Mouse (Mus musculus) spleen, embryonic (tissue): ENCODE measurements around the gene Fance.
"Not testable (repeated sequence)": the region's sequence is repeated elsewhere in the genome, so short reads cannot be mapped to it uniquely, and the experiment has no call there.

Experiments
- CTCF ChIA-PET: fragments of 350-600 bp; sonication (Branson Sonifier 250); formaldehyde crosslinking; loops from one replicate; lab custom pipeline; 2022; lab: Charles Lee

The Fance gene

DNA sequence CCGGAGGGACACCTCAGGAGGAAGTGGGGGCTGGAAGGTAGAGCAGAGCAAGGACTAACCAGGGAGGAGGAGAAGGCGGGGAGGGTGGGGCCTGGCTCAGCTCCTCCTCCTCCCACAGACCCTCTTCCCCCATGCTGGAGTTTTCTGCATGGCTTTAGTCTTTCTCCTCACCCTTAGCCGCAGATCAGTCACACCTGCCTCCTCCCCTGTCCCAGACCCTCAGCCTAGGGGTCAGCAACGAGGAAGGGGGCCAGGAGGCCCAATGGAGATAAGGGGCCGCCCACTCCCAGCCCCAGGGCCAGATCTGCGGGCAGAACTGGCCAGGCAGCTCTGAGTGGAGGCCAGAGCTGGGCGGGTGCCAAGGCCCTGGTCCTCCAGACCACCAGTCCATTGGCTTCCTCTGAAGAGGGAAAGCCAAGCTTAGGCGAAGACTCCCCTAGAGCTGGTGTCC, 32.0 kb downstream of the Fance start:
- CTCF ChIA-PET, result no interaction called here

GRCm38 (mm10) chr17:28345882-28346281, 32.6 kb downstream of the Fance start:
- CTCF ChIA-PET, result no interaction called here

GRCm38 (mm10) chr17:28347327-28347726, 34.0 kb downstream of the Fance start:
- CTCF ChIA-PET, result no interaction called here

GRCm38 (mm10) chr17:28348211-28348610, 34.9 kb downstream of the Fance start:
- CTCF ChIA-PET, result no interaction called here

GRCm38 (mm10) chr17:28349264-28349880, 36.1 kb downstream of the Fance start:
- CTCF ChIA-PET, result no interaction called here

DNA sequence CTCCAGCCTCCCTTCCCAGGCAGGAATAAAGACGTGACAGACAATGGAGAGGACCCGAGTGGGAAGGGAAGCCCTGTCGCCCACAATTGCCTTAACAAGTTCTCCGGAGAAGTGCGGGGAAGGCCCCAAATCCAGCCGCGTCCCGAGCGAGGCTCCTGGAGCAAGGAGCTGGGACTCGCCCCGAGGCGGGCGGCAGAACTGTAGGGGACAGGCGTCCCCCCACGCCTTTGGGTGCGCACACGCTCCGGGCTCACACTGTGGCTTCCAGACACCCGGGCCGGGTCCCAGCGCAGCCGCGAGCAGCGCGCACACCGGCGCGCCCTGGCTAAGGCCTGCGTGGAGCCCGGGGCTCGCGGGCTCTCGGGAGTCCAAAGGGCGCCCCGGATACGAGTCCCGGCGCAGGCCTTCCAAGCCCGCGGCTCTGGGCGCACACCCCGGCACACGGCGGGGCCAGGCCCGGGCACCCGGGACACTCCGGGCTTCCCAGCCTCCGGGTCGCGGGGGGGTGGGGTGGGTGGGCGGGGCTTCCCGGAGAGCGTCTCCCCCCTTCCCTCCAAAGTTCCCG, 36.7 kb downstream of the Fance start:
- CTCF ChIA-PET, result no interaction called here

DNA sequence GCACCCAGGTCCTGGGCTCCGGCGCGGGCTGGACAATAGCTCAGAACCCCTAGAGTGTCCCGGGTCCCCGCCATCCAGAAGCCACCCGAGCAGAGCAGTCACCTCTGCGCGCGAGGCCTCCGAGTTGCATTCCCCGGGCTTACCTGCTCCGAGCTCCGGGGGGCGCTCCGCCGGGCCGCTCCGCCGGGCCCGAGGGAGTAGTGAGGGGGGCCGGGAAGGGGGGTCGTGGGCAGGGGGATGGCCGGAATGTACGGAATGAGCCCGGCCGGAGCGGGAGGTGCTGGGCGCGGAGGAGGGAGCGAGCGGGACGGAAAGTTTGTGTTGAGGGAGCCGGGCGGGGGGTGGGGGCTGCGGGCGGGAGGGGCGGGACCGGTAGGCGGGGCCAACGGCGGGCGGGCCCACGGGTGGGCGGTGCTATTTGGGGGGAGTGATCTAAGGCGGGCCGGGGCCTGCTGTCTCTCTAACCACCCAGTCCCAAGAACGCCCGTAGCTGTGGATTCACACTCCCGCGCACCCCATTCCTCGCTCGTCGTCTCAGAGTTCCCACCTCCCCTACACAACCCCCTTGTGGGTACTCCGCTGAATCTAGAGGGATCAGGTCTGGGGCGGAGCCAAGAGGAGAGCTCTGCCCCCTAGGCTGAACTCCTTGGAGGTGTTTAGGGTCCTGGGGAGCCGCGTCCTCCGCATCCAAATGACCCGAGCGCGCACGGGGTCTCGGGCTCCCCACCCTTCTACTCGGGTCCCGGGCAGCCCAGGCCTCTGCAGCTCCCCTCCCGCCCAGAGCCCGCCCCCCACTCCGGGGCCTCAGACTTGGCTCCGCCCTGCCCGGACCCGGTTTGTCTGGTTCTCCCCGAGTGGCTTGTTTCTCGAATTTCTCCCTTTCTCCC, 37.4 kb downstream of the Fance start, which contains the start of gene Tead3:
Gene Tead3 (minus strand): TSS at position 352 of the 887 bp plus-strand sequence.
- CTCF ChIA-PET, result no interaction called here

DNA sequence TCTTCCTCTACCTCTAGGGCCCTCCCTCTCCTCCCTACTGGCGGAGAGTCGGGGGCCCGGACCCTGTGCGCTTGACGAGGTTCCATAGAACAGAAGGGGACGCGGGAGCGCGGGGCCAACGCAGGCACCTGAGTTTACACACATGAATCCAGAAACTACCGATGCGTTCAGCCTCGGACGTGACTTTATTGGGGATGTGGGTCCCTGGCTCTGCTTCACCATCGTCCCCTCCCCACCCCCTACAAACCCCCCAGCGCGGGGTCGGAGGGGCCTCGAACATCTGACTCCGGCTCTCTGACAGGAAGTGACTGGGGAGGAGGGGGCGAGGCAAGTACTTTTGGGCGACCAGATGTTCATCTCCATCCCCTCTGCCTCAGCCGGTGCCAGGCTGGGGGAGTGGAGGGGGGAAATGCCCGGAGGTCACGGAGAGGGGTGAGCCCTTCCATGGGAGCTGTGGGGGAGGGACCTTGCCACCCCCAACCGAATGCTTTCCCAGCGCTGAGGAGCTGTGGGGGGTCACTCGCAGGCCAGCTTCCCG, 38.1 kb downstream of the Fance start:
- CTCF ChIA-PET, result no interaction called here

GRCm38 (mm10) chr17:28352018-28352417, 38.7 kb downstream of the Fance start:
- CTCF ChIA-PET, result no interaction called here

DNA sequence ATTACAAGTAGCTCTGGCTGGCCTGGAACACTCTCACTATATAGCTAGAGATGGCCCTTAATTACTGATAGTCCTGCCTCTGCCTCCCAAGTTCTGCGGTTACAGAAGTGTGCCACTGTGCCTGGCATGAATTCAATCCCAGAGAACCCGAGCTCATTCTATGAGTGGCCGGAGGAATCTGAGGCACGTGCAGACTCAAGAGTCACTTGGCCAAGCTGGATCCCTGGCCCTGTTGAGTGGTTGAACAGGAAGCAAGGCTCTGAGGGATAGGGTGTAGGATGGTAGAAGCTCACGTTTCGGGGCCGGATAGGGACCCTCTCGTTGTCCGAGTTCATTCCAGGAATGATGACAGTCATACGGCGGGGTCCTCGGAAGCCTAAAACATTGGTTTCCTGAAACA, 42.6 kb downstream of the Fance start:
- CTCF ChIA-PET, result no interaction called here

DNA sequence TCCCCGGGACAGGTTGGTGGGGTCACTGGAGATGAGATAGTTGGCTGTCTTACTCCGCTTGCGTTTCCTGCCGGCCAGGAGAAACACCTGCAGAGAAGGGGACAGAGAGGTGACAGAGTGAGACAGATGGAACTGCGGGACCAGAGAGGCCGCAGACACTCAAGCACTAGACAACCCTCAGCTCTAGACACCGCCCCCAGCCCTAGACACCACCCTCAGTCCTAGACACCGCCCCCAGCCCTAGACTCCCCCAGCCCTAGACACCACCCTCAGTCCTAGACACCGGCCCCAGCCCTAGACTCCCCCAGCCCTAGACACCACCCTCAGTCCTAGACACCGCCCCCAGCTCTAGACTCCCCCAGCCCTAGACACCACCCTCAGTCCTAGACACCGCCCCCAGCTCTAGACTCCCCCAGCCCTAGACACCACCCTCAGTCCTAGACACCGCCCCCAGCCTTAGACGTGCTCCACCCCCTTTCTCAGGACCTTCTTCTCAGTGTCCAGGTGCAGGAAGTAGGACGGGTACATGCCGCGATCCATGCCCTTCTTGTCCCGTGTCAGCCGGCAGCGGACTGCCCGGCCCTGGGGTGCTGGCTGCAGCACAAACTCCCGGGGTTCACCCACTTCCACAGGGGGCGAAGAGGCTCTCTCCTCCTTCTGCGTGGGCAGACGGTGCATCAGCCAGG, 45.4 kb downstream of the Fance start:
- CTCF ChIA-PET, result not testable (repeated sequence)

DNA sequence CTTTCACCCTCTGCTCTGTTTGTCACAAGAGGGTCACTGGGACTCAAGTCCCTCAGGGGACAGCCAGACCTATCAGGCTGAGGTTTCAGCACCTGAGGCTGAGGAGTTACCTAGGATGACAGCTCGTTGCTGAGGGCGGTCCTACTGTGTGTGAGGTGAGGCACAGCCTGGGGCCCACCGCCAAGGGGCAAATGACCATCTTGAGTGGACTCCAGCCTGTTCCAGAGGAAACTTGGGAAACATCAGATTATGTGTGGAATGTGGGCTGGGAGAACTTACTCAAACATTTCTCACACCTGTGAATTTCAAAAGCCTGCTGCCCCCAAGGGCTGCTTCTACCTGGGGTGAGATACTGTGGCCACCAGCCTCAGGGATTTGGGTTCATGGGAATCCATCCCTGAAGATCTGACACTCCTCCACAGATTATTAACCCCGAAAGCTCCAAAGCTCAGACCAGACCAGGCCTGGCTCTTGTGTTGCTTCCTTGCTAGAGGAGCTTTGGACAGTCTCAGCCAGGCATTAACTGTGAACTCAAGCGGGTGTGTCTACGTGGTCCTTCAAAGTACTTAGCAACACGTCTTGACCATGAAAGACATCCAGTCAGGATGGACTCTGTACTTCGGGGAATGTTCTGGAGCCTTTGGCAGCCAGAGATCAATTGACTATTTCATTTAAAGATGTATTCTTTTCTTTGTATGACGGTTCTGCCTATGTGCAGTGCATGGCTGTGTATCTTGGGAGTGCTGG, 47.4 kb downstream of the Fance start:
- CTCF ChIA-PET, result no interaction called here

GRCm38 (mm10) chr17:28361921-28362652, 48.8 kb downstream of the Fance start:
- CTCF ChIA-PET, result no interaction called here

DNA sequence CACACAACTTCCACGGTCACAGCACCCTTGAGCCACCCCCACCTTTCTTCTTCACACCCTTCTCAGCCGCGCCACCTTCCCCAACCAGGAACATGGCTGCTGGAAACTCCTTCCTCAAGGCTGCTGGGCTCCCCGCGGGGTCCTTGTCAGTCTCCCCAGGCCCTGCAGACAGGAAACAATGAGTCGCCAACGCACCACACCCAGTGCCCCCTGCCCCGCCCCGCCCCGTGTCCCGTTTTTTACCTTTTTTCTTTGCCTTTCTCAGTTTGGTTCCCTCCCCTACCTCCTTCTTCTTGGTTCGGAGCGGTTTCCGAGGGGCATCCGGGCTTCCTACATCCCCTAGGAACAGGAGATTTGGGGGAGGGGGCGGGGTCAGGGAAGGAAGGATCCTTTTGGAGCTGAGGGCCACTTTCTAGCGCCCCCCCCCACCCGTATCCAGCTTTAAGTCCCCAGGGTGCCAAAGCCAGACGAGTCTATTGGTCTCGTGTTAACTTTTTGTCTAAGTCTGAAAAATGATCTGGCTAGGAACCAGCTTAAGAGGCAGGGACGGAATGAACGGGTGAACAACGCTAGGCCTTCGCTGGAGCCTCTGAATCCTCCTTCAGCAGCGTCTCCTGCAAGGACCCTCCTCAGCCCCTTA, 49.5 kb downstream of the Fance start:
- CTCF ChIA-PET, result interaction anchor here (0.6 kb wide), 1 partner anchor 271 kb away, joined by 9 read pairs; no protein-coding TSS in a partner anchor

- CTCF ChIA-PET, result interaction anchor here (0.6 kb wide), 2 partner anchors 127 to 270 kb away, joined by 3 to 9 read pairs; no protein-coding TSS in a partner anchor
Measured at GRCm38 (mm10) chr17:28363507-28363906, 50.2 kb downstream of the Fance start.

GRCm38 (mm10) chr17:28365122-28365521, 51.8 kb downstream of the Fance start, which contains the start of gene Tulp1:
TSS of gene Tulp1 (minus strand) at chr17:28365222.
- CTCF ChIA-PET, result no interaction called here

- CTCF ChIA-PET, result no interaction called here
Measured at GRCm38 (mm10) chr17:28368449-28368848, 55.1 kb downstream of the Fance start.

GRCm38 (mm10) chr17:28369056-28369455, 55.7 kb downstream of the Fance start:
- CTCF ChIA-PET, result interaction anchor here (0.6 kb wide), 2 partner anchors 159 to 179 kb away, joined by 3 to 5 read pairs; no protein-coding TSS in a partner anchor

DNA sequence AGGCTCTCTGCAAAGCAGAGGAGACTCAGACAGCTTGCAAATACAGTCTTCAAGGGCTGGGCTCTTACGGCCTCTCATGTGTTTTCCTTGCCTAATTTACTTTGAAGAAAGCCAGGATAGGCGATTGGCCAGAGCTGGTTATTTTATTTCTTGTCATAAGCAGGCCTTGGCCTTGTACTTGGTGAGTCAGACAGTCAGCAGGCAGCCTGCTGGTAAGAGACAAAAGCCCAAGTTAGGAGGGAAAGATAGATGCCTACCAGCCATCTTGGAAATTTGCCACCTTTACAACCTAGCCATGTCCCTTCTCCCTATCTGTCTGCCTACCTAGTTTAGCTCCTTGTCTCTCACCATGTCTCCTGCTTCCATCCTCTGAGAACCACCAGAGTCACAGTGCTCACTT, 58.0 kb downstream of the Fance start:
- CTCF ChIA-PET, result no interaction called here
